Mouse (Mus musculus): Measurements from ENCODE around the gene Kctd18.

DNA sequence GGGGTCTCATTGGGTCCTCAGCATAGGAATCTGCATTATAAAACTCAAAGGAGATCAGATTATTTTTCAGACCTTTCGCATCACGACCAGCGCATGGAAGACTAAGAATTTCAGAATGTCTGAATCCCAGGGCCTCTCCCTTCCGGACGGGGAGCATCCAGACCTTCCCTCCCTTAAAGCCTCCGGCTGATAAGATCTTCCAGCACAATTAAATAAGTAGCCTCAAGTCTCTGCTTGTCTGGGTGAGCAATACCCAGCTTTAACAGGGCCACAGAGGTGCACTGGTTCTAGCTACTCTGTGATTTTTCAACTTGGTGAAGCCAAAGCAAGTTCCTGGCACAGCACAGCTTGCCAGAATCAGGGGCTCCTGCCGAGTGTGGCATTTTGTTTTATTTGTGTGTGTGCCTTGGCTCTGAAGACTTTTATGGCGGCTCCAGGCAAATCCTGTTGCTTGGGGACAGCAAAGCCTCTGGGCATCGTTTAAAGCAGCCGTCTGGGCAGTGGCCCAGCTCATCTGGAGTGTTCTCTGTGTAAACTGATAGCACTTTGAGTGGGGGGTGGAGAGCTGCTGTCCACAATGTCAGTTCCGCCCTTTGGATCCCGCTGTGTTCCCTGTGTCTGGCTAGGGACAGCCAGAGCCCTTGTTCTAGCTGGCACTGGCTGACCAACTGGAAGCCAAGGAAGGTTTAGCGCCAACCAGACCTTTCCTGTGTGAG is 11.6 kb upstream of the Kctd18 start:
- no peak for TF ChIP-seq POLR2A (IDR thresholded peaks at IDR 0.05; ENCODE audit: borderline replicate concordance, insufficient read depth, low read length)
- TF ChIP-seq CTCF (IDR thresholded peaks at IDR 0.05; ENCODE audit: borderline replicate concordance, insufficient read depth, low read depth, low read length) = no peak

Data from cerebellum, adult 2 months (tissue).